Mouse (Mus musculus) brain, embryonic 14.5 days (tissue): ENCODE data around the gene Zfp354b. TPM values are rescaled to one million over a fixed set of nuclear protein-coding genes. Genes with fewer than 3 reads are reported as not detected.
A peak's percentile ranks its signal among the peaks of the same experiment; 100 is the strongest.

Experiments
- DNase-seq: peaks from one replicate; pipeline ENCODE4 v3.0.0-alpha.2; 2011; ENCODE audit warnings: low read depth
- CTCF ChIP-seq: fragments of 200-500 bp; IDR thresholded peaks from 2 replicates; pipeline ENCODE4 v1.5.1; 2012; ENCODE audit warnings: inconsistent platforms, mild to moderate bottlenecking, moderate library complexity, borderline replicate concordance; ENCODE audit not compliant: insufficient read depth, insufficient read length; ENCODE audit errors: extremely low read depth
- POLR2A ChIP-seq: fragments of 200-500 bp; IDR thresholded peaks from 2 replicates; pipeline ENCODE4 v1.6.1; 2012; ENCODE audit warnings: mild to moderate bottlenecking, inconsistent platforms, borderline replicate concordance; ENCODE audit not compliant: poor library complexity, insufficient read depth, insufficient read length, severe bottlenecking; ENCODE audit errors: extremely low read depth
- polyA plus RNA-seq: library from polyadenylated mRNA; depleted of rRNA; stranded (reverse); fragments of >200 nt; gene quantifications from 2 replicates; pipeline ENCODE4 v1.2.3, GENCODE M21; 2012

Zfp354b gene
- polyA plus RNA-seq, 1 experiment: 2.6 TPM

- DNase-seq: peak; percentile 48
- no peak for TF ChIP-seq CTCF
- no peak for TF ChIP-seq POLR2A
Measured at GRCm38 (mm10) chr11:50930469-50931014, 891 bp downstream of the Zfp354b start.

- peak; percentile 98 for DNase-seq
Measured at GRCm38 (mm10) chr11:50915671-50916320, 15.6 kb downstream of the Zfp354b start, which contains the start of gene Zfp2. Gene Zfp2, minus strand, starts transcription at chr11:50916165.

GRCm38 (mm10) chr11:50914461-50914860, 17.0 kb downstream of the Zfp354b start:
- TF ChIP-seq CTCF (no peak), POLR2A (no peak)
- DNase-seq: no peak

More at GRCm38 (mm10) chr11:50915671-50916320, 15.6 kb downstream of the Zfp354b start, which contains the start of gene Zfp2:
- TF ChIP-seq POLR2A (peak; percentile 72; the same call in 1 of the 2 replicates), CTCF (peak; percentile 77)

GRCm38 (mm10) chr11:50913301-50913700, 18.1 kb downstream of the Zfp354b start:
- DNase-seq: no peak
- no peak for TF ChIP-seq POLR2A
- TF ChIP-seq CTCF: no peak

GRCm38 (mm10) chr11:50908136-50908535, 23.3 kb downstream of the Zfp354b start:
- DNase-seq: no peak
- TF ChIP-seq CTCF (no peak), POLR2A (no peak)

- no peak for DNase-seq
- TF ChIP-seq POLR2A (no peak), CTCF (no peak)
Measured at GRCm38 (mm10) chr11:50897359-50897758, 34.1 kb downstream of the Zfp354b start.

- no peak for TF ChIP-seq CTCF
- TF ChIP-seq POLR2A: no peak
- DNase-seq: no peak
Measured at GRCm38 (mm10) chr11:50892441-50892840, 39.0 kb downstream of the Zfp354b start.

- TF ChIP-seq POLR2A (peak; percentile 81; the same call in 1 of the 2 replicates), CTCF (no peak)
- DNase-seq: peak; percentile 99
Measured at GRCm38 (mm10) chr11:50887390-50888128, 43.9 kb downstream of the Zfp354b start, which contains the start of gene Zfp454. Gene Zfp454, minus strand, starts transcription at chr11:50887651.

GRCm38 (mm10) chr11:50886933-50887293, 44.5 kb downstream of the Zfp354b start:
- no peak for DNase-seq

GRCm38 (mm10) chr11:50886231-50886932, 45.1 kb downstream of the Zfp354b start:
- TF ChIP-seq CTCF (no peak), POLR2A (no peak)
- peak; percentile 25 for DNase-seq

More at GRCm38 (mm10) chr11:50886933-50887293, 44.5 kb downstream of the Zfp354b start:
- TF ChIP-seq POLR2A (no peak), CTCF (no peak)

GRCm38 (mm10) chr11:50883756-50884155, 47.7 kb downstream of the Zfp354b start:
- no peak for TF ChIP-seq CTCF
- TF ChIP-seq POLR2A: no peak
- no peak for DNase-seq
